Mouse (Mus musculus) large intestine, adult 2 months (tissue): ENCODE results near the gene Anapc2. TPM values are rescaled to one million over a fixed set of nuclear protein-coding genes. Genes with fewer than 3 reads are reported as not detected.
A peak's percentile ranks its signal among the peaks of the same experiment; 100 is the strongest.
"Not testable (repeated sequence)": the region's sequence is repeated elsewhere in the genome, so short reads cannot be mapped to it uniquely, and the experiment has no call there.

ENCODE experiments used
- DNase-seq: peaks from one replicate; pipeline ENCODE4 v3.0.0-alpha.2; 2012; ENCODE audit warnings: low read depth, low spot score
- WGBS: fragments of 180-500 bp; shearing (Covaris S2); methylation state at CpG from one replicate; pipeline ENCODE4 v1.1.7; 2018; 5-methylcytosine and 5-hydroxymethylcytosine counted together
- polyA plus RNA-seq: library from polyadenylated mRNA; depleted of rRNA; stranded (reverse); fragments of >200 nt; gene quantifications from 2 replicates; pipeline ENCODE4 v1.2.3, GENCODE M21; 2012

The Anapc2 gene
- polyA plus RNA-seq, 1 experiment: 64.2 TPM

DNA sequence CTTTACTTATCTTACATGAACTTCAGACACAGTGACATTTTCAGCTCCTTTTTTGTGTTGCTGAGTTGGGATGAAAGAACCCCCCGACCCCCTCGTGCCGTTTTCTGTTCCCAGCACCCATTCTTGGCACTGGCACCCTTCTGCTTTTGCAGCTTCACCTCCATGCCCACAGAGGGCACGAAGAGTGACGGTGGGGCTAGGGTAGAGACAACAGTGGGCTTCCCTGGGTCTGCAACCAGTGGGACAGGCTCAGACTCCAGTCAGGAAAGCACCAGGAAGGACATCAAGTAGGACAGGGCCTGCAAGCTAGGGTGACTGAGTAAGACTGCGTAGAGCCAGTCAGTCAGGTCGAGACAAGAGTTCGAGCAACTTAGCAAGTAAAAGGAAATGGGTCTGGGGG, 32.0 kb upstream of the Anapc2 start:
- 68% methylated on average over 8 of the region's 8 CpGs for WGBS
- no peak for DNase-seq

DNA sequence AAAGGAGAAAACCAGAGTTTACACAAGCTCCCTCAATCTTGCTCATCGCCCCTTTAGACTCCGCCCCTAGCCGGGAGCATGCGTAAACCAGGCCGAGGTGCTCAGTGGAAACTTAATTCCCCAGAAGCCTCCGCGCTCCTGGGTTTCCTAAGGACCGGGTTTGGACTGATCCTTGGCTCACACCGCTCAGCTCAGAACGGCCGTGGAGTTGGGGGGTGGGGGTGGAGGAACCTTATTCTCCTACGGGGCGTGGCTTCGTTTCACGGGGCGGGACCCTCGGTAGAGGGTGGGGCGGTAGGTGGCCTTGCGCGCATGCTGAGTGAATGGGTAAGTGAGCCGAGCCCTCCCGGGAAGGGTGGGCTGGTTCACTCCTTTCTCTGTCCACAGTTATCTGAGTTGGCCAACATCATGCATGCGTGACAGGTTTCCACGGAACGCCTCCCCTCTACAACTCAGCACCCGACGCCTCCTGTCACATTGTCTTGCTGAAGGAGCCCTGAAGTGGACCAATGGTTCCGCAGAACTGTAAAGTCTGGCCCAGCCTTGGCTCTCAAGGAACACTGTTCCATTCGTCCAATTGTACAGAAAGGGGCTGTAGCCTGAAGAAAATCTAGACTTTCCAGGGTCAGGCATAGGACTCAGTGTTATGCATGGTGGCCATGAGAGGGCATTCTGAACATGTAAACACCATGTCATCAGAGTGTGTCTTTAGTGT, 31.4 kb upstream of the Anapc2 start:
- WGBS: 2% methylated on average over 29 of the region's 29 CpGs
- no peak for DNase-seq

DNA sequence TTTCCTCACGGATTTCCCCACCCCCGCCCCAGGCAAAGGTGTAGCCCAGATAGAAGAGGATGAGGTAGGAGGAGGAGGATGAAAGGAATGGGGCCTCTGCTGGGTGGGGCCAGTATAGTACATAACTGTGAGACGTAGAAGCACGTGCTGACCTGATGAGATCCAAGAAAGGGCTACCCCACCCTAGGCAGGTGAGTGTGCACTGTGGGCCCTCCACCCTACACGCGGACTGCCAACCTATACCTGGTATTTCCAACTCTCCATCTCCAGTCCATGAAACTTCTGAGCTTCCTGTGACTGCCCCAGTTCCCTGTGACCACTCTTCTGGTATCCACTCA, 30.9 kb upstream of the Anapc2 start:
- DNase-seq: no peak
- 10% methylated on average over 6 of the region's 6 CpGs for WGBS

DNA sequence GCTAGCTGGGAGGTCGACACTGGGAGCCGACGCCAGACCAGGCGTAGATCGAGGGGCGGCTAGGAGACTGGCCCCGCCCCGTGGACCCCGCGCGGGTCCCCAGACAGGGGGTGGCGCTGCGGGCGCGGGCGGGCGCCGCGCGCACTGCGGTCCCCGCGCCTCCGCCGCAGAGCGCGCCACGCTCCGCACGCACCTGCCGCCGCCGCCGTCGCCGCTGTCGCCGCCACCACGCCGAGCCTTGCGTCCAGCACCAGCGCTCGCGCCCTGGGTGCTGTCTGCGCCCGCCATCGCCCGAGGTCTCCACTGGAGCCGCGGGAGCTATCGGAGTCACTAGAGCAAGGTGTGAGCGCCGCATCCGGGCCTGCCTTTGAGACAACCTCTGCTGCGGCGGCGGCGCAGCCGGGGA, 30.2 kb upstream of the Anapc2 start, which contains the start of the genes Rnf208 and Cysrt1:
Gene Rnf208, plus strand, starts transcription at position 155 of the 406 bp plus-strand sequence.
Gene Cysrt1, minus strand, starts transcription at position 352 of the 406 bp plus-strand sequence.
- DNase-seq: no peak
- under 1% methylated on average over 59 of the region's 59 CpGs for WGBS

DNA sequence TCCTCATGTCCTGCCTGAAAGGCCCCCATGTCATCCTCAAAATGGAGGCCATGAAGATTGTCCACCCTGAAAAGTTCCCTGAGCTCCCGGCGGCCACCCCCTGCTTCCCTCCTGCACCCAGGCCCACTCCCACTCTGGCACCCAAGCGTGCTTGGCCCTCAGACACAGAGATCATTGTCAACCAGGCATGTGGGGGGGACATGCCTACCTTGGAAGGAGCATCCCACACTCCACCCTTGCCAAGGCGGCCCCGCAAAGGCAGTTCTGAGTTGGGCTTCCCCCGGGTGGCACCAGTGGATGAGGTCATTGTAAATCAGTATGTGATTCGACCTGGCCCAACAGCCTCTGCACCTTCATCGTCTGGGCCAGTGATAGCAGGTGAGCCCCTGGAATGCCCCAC, 28.9 kb upstream of the Anapc2 start:
- no peak for DNase-seq
- WGBS: 87% methylated on average over 8 of the region's 8 CpGs

DNA sequence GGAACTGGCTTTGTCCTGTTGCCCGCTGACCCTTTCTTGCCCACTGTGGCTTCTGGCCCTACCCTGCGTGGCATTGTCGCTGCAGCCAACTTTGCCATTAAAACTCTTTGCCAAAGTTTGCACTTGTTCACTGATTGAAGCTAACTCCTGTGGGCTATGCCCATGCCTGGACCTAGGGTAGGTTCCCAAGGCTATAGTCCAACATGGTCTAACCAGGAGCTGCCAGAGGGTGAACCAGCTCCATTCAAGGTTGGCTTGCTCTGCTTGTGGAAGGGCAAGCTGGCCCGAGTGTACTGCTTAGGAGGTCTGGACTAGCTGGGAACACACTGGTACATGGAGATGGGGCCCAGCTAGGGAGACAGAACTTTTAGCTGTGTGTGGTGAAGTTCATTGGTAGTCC, 28.1 kb upstream of the Anapc2 start:
- 92% methylated on average over 4 of the region's 4 CpGs for WGBS
- DNase-seq: no peak

DNA sequence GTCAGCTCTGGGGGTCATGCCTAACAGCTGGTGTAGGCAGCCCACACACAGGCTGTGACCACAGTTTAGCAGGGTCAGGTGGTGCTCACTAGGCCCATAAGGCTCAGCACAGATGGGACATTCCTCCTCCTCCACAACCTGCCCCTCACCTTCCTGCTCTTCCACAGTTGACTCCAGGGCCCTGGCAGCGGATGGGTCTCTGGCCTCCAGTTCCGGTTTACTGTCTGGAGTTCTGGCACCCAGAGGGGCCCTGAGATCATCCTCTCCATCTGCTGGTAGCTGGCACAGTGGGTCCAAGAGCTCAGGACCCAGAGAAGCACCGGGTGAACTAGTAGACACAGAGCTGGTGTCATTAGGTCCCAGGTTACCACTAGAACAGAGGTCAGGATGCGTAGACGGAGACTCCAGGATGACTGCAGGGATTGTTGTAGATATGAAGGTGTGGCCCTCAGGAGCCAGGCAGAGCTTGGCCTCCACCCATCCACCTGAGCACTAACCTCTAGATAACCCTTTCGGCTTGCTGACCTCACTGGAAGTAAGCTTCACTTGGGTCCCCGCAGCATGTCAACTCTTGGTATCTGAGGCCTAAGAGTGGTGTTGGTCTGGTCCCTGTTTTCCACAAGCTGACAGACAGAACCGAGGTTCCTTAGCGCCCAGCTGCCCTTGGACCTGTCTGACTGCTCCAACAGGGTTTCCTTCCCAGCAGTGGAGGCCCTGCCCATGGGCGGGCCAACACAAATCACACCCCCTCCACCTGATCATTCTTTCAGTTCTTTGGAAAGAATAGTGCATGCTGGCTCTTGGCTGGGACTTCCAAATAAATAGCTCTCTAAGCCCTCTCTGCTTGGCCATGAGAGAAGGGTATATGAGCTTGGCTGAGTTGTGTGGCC, 25.9 kb upstream of the Anapc2 start, which contains the start of gene AL732309.1:
Gene AL732309.1, minus strand, starts transcription at position 681 of the 890 bp plus-strand sequence.
- 35% methylated on average over 10 of the region's 10 CpGs for WGBS

DNA sequence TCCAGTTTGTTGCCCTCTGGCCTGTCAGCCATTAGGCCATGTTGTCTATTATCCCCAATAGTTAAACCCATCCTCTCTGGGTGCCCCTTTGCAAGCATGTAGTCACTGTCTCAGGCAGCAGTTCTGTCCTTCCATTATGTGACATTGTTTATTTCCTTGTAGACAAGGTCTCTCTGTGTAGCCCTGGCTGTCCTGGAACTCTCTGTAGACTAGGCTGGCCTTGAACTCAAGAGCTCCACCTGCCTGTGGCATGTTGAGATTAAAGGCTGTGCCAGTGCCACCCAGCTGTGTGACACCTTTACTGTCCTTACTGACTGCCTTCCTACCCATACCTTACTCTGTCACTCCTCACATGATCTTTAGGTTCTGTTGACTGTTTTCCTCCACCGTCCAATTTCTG, 19.9 kb upstream of the Anapc2 start:
- WGBS: 86% methylated on average over 1 of the region's 1 CpGs
- no peak for DNase-seq

More for the DNA sequence above, 25.9 kb upstream of the Anapc2 start, which contains the start of gene AL732309.1:
- no peak for DNase-seq

DNA sequence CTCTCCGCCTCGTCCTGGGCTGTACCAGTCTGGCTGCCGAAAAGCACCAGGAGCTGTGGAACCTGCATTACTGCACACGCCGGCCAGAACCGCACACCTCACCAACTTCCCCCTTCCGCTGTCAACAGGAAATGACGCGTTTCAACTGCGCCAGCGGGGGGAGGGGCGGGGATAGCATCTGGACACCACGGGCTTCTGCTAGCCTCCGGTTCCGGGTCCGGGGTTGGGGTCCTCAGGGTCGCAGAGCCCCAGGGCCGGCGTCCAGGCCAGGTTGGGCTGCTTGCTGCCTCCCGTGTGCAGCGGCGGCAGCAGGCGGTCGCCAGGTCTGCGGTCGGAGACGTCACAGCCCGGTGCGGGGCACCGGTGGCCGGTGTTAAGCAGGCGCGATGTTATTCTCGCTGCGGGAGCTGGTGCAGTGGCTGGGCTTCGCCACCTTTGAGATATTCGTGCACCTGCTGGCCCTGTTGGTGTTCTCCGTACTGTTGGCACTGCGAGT, 16.9 kb upstream of the Anapc2 start, which contains the start of gene Tmem203:
Gene Tmem203, plus strand, starts transcription at position 156 of the 496 bp plus-strand sequence.
- DNase-seq: no peak
- 1% methylated on average over 39 of the region's 39 CpGs for WGBS

DNA sequence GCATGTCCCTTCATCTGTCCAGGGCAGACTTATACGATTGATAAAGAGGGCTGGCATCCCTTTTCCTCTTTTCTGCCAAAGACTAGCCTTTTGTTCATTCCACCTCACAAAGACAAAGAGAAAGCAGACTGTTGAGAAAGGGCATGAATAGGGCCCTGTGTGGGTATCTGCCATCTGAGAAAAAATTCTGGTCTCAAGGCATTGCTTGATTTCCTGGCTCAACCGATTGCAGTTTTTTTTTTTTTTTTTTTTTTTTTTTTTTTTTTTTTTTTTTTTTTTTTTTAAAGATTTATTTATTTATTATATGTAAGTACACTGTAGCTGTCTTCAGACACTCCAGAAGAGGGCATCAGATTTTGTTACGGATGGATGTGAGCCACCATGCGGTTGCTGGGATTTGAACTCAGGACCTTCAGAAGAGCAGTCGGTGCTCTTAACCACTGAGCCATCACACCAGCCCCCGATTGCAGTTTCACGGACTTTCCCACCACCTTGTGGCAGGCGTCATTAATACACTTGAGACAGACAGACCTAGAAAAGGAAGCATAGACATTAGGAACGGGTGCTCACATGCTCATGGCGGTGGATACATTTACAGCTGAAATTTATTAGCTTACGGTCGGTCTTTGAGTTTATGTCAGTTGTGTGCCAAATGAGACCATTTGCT, 15.7 kb upstream of the Anapc2 start:
- 26% methylated on average over 12 of the region's 12 CpGs for WGBS
- not testable (repeated sequence) for DNase-seq

DNA sequence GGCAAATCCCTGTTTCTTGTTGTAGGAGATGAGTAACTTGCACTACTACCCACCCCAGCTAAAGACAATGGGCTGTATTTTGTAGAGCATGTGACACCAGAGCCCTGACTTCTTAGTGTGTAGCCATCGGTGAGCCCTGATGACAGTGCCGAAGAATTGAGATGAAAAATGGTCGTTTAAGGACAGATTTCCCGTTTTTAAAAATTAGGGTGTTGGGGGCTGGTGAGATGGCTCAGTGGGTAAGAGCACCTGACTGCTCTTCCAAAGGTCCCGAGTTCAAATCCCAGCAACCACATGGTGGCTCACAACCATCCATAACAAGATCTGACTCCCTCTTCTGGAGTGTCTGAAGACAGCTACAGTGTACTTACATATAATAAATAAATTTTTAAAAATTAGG, 15.0 kb upstream of the Anapc2 start:
- WGBS: 78% methylated on average over 5 of the region's 5 CpGs
- not testable (repeated sequence) for DNase-seq

DNA sequence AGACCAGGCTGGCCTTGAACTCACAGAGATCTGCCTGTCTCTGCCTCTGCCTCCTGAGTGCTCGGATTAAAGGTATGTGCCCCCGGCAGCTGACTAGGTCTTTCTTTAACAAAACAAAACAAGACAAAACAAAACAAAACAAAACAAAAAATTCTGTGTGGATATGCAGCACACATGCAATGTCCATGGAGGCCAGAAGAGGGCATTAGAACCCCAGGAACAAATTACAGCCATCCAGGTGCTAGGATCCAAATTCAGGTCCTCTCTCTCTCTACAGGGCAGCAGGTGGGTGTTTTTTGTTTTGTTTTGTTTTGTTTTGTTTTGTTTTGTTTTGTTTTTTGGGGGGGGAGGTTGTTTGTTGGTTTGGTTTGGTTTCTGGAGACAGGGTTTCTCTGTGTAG, 13.4 kb upstream of the Anapc2 start:
- DNase-seq: no peak
- 58% methylated on average over 2 of the region's 2 CpGs for WGBS

DNA sequence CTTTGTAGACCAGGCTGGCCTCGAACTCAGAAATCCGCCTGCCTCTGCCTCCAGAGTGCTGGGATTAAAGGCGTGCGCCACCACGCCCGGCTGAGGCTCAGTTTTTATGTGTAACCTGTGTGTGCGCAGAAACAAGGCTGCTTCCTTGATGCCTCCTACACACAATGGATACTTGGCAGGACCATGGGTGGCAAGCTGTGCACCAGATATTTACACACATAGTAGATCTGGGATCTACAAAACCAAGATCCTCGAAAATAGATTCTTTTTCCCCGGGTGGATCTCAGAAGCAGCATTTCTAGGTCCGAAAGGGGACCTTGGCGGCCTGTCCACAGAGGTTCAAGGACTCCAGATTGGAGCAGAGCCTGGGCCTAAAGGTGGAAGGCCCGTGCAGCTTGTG, 10.4 kb upstream of the Anapc2 start:
- DNase-seq: no peak
- 31% methylated on average over 12 of the region's 12 CpGs for WGBS

DNA sequence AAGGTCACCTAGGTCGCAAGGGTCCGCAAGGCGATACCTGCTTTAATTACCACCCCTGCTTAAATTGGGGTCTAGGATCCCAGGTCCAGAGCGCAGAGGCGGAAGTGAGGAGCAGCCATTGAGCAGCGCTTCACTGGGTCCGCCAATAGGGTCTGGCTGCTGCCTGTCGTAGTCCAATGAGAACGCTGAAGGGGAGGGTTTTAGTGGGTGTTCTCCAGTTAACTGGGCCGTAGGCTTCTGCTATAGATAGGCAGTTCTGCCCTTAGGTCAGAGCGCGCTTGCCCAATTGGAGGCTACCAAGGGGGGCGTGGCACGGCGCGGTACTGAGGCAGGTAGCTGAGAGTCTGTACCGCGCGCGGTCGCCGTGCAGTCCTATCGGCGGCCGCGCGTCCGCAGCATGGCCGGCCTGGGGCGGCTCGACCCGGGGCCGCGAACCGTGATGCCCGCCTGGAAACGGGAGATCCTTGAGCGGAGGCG, 9.9 kb upstream of the Anapc2 start, which contains the start of gene Tprn:
Gene Tprn, plus strand, starts transcription at position 328 of the 477 bp plus-strand sequence.
- under 1% methylated on average over 39 of the region's 39 CpGs for WGBS
- DNase-seq: peak; percentile 94

DNA sequence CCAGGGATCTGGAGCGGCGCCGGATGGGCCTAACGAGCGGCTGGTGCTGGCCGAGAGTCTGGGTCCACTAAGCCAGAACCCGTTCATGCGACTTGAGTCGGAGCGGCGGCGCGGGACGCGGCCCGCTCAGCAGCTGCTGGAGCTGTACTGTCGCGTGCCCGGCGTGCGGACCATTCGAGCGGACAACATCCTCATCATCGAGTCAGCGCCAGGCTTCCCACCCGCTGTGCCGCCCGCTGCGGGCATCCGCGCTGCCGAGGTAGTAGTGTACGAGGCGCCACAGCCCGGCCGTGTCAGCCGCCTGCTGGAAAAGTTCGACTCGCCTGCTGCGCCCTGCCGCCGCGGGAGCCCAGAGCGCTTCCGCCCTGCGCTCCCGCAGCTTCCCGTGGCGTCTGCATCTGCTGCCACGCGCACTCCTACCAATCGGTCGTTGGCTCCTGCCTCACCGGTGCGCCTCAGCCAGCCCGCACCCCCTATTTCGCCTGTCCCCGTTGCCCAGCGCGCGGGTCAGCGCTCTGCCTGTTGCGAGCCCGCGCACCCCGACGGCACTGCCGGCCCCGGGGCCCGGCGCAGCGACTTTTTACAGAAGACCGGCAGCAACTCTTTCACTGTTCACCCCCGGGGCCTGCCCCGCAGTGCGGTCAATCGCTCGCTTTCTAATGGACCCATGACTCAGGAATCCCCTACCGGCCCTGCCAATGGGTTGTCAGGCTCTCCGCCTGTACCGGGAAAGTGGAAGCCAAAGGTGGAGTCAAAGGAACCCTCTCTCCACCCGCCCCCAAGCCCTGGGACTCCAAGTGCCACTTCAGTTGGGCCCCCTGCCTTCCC, 9.3 kb upstream of the Anapc2 start:
- WGBS: under 1% methylated on average over 82 of the region's 82 CpGs
- no peak for DNase-seq

DNA sequence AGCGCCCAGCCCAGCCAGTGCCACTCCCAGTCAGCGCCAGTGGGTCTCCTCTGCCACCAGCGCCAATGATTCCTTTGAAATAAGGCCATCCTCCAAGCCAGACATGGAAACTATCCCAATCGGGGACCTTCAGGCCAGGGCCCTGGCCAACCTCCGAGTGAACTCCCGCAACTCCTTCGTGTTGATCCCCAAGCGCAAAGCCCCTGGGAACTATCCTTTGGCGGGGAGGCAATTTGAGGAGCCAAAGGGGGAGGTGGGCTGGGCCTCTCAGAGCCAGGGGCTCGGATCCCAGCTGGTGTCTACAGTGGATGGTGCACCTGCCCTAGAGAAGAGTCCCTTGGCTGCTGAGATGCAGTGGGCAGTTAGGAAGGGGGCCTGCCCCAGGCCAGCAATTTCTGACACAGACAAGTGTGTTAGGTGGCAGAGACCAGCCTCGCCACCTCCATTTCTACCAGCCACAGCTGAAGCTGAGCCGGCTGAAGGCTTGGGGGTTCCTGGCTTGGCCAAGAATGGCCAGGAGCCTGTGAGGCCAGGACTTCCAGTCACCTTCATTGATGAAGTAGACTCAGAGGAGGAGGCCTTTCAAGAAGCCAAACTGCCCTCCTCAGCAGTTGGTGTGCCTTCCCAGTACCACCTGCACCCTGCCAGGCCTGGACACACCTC, 8.5 kb upstream of the Anapc2 start:
- 13% methylated on average over 12 of the region's 12 CpGs for WGBS
- DNase-seq: no peak

DNA sequence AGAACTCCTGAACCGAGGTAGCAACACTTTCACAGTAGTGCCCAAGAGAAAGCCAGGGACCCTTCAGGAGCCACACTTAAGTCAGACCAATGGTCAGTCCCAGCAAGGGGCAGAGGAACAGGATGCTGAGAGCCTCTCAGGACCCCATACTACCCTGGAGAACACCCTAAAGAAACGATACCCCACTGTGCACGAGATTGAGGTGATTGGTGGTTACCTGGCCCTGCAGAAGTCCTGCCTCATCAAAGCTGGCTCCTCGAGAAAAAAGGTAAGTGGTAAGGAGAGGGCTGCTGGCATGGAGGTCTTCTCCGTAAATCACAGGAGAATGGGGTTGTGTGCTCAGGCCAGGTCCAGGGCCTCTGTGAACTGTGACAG, 8.0 kb upstream of the Anapc2 start:
- WGBS: 33% methylated on average over 5 of the region's 5 CpGs
- DNase-seq: no peak

DNA sequence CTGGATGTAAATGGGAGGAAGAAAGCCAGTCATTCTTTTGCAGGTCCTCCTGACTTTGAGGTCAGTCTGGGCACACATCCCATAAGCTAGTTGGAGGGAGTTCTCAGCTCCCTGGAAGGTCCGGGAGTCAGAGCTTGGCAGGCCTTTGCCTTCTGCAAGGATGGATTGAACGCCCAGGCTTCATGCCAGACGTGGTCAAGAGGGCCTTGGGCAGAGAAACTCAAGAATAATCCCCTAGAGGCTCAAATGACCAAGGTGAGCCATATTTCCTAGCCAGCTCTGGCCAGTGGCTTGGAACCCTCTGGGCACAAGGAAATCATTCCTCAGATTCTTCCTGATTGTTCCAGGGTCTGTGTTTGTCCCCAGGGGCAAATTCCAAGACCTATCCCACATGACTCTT, 7.4 kb upstream of the Anapc2 start:
- DNase-seq: no peak
- WGBS: 25% methylated on average over 3 of the region's 3 CpGs
